Mouse (Mus musculus) hematopoietic multipotent progenitor cell, adult 10-12 weeks (in vitro differentiated cells): Measurements from ENCODE around the gene Gm13697. TPM values are rescaled to one million over a fixed set of nuclear protein-coding genes. Genes with fewer than 3 reads are reported as not detected.

Source experiments
- polyA plus RNA-seq: library from polyadenylated mRNA; stranded (reverse); fragments of >175 nt; gene quantifications from 2 replicates; pipeline ENCODE4 v1.2.3, GENCODE M21; 2012; ENCODE audit warnings: low replicate concordance

Gm13697 gene
- not detected in 2 replicates for polyA plus RNA-seq

GRCm38 (mm10) chr2:83984443-83984842 lies at the start of gene Gm13697:
Gene Gm13697, plus strand, starts transcription at chr2:83984743.

GRCm38 (mm10) chr2:83940931-83941361 lies 43.6 kb upstream of the Gm13697 start, which contains the start of gene Zswim2:
Gene Zswim2, minus strand, starts transcription at chr2:83941228.

GRCm38 (mm10) chr2:83955393-83955792 lies 29.1 kb upstream of the Gm13697 start, which contains the start of gene Gm13698:
Gene Gm13698, plus strand, starts transcription at chr2:83955693.

GRCm38 (mm10) chr2:83961203-83961602 lies 23.3 kb upstream of the Gm13697 start, which contains the start of gene Gm13693:
Gene Gm13693, plus strand, starts transcription at chr2:83961503.

GRCm38 (mm10) chr2:83967013-83967412 lies 17.5 kb upstream of the Gm13697 start, which contains the start of gene Gm13695:
Gene Gm13695, plus strand, starts transcription at chr2:83967313.

GRCm38 (mm10) chr2:83972823-83973222 lies 11.7 kb upstream of the Gm13697 start, which contains the start of gene Gm13696:
Gene Gm13696, plus strand, starts transcription at chr2:83973123.

GRCm38 (mm10) chr2:83978633-83979032 lies 5.9 kb upstream of the Gm13697 start, which contains the start of gene Gm13694:
Gene Gm13694, plus strand, starts transcription at chr2:83978933.

GRCm38 (mm10) chr2:83990253-83990652 lies 5.7 kb downstream of the Gm13697 start, which contains the start of gene Gm13691:
Gene Gm13691, plus strand, starts transcription at chr2:83990553.

Other genes with a start within 250 kb of the Gm13697 start
- 0.10 TPM in 1 of 2 replicates, not detected in the other for gene Fam171b, start 172.1 kb upstream of the Gm13697 start, polyA plus RNA-seq
- gene Zswim2, start 43.5 kb upstream of the Gm13697 start, polyA plus RNA-seq: not detected in 2 replicates
- not detected in 2 replicates for gene Gm13698, start 29.1 kb upstream of the Gm13697 start, polyA plus RNA-seq
- gene Gm13693, start 23.2 kb upstream of the Gm13697 start, polyA plus RNA-seq: not detected in 2 replicates
- gene Gm13695, start 17.4 kb upstream of the Gm13697 start, polyA plus RNA-seq: not detected in 2 replicates
- gene Gm13696, start 11.6 kb upstream of the Gm13697 start, polyA plus RNA-seq: not detected in 2 replicates
- not detected in 2 replicates for gene Gm13694, start 5.8 kb upstream of the Gm13697 start, polyA plus RNA-seq
- gene Gm13691, start 5.8 kb downstream of the Gm13697 start, polyA plus RNA-seq: not detected in 2 replicates